Mouse (Mus musculus) stomach, postnatal 0 days (tissue): ENCODE results near the gene Slc9a1. TPM values are rescaled to one million over a fixed set of nuclear protein-coding genes. Genes with fewer than 3 reads are reported as not detected.

Experiments used
- ATAC-seq: fragments of 200-750 bp; cut with Nextera tagmentation; 2 replicates; pipeline ENCODE4 v1.8.0; 2017; ENCODE audit not compliant: low FRiP score, low TSS enrichment
- DNase-seq: peaks from one replicate; pipeline ENCODE4 v3.0.0-alpha.2; 2016; ENCODE audit warnings: low spot score
- H3K27ac ChIP-seq: fragments of 300-500 bp; sonication (generic); replicated peaks from 2 replicates; pipeline ENCODE4 v1.5.1; 2014; ENCODE audit warnings: mild to moderate bottlenecking, control low read depth
- H3K27me3 ChIP-seq: fragments of 300-500 bp; sonication (generic); 2 replicates; pipeline ENCODE4 v1.6.1; 2014; ENCODE audit warnings: low read length; ENCODE audit not compliant: control insufficient read depth, insufficient read depth
- H3K36me3 ChIP-seq: fragments of 300-500 bp; sonication (generic); 2 replicates; pipeline ENCODE4 v1.6.1; 2014; ENCODE audit warnings: low read length, mixed read lengths; ENCODE audit not compliant: control insufficient read depth, insufficient read depth
- H3K4me1 ChIP-seq: fragments of 300-500 bp; sonication (generic); replicated peaks from 2 replicates; pipeline ENCODE4 v1.6.1; 2014; ENCODE audit warnings: antibody characterized with exemption; ENCODE audit not compliant: control insufficient read depth, insufficient read depth
- H3K4me2 ChIP-seq: fragments of 300-500 bp; sonication (generic); replicated peaks from 2 replicates; pipeline ENCODE4 v1.6.1; 2014; ENCODE audit warnings: low read depth, mild to moderate bottlenecking, control low read depth, moderate library complexity
- H3K4me3 ChIP-seq: fragments of 300-500 bp; sonication (generic); 2 replicates; pipeline ENCODE4 v1.5.1; 2014; ENCODE audit warnings: low read depth, low read length, control low read depth
- H3K9ac ChIP-seq: fragments of 300-500 bp; sonication (generic); 2 replicates; pipeline ENCODE4 v1.6.1; 2014; ENCODE audit warnings: mild to moderate bottlenecking, low read length, control low read depth, mixed read lengths
- H3K9me3 ChIP-seq: fragments of 300-500 bp; sonication (generic); 2 replicates; pipeline ENCODE4 v1.6.1; 2016; ENCODE audit warnings: low read length; ENCODE audit not compliant: control insufficient read depth
- CTCF ChIP-seq: IDR thresholded peaks from 2 replicates; pipeline ENCODE4 v1.5.1; 2016; ENCODE audit warnings: antibody characterized with exemption, low read depth, mild to moderate bottlenecking, moderate library complexity
- EP300 ChIP-seq: optimal IDR thresholded peaks from 2 replicates; pipeline ENCODE3; 2016; ENCODE audit warnings: antibody characterized with exemption
- WGBS: fragments of 180-500 bp; shearing (Covaris S2); extraction: QIAGEN DNeasy Blood & Tissue Kit; methylation state at CpG from one replicate; pipeline ENCODE4 v1.1.7; 2014; 5-methylcytosine and 5-hydroxymethylcytosine counted together
- microRNA-seq: library from miRNA; unstranded; fragments of <30 nt; microRNA quantifications from one replicate; pipeline ENCODE4, GENCODE M21; 2016
- polyA plus RNA-seq: library from polyadenylated mRNA; unstranded; fragments of >200 nt; fragmentation: Nextera tagmentation; extraction: Ambion mirVana; gene quantifications from 2 replicates; pipeline ENCODE4 v1.2.1, GENCODE M21; 2015

Gene Slc9a1
- polyA plus RNA-seq, 1 experiment from 2014 or later = 6.0 TPM

DNA sequence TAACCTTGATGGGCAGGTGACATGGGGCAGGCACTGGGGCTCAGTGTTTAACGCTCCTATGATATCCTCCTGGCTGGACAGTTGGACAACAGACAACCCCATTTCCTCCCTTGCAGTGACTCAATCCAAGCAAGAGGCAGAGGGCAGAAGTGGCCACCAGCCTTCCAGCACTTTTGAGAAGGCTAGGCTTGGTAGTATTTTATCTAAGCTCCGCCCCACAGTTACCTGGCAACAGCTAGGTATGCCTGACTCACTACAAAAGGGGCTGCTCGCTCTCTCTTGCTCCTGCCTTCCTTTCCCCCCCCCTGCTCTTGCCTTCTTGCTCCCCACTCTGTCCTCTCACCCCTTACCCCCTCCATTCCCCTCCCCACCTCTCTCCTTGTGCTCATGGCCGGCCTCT lies 91.9 kb downstream of the Slc9a1 start:
- WGBS = 63% methylated on average over 4 of the region's 4 CpGs
- H3K27me3 ChIP-seq = no peaks in the 10 kb centered on the region
- no peak overlapping the region for H3K9ac ChIP-seq
- H3K4me3 ChIP-seq = no peak overlapping the region
- TF ChIP-seq EP300 (no peak), CTCF (no peak)
- H3K9me3 ChIP-seq = no peaks in the 10 kb centered on the region
- ATAC-seq (peak; percentile 58), DNase-seq (peak; percentile 64)
- no peak overlapping the region for H3K27ac ChIP-seq
- no peaks in the 10 kb centered on the region for H3K4me1 ChIP-seq
- H3K4me2 ChIP-seq = no peak overlapping the region
- H3K36me3 ChIP-seq = no peaks in the 10 kb centered on the region

GRCm38 (mm10) chr4:133463184-133463583 lies 93.7 kb downstream of the Slc9a1 start:
- H3K27ac ChIP-seq = no peak overlapping the region
- H3K9ac ChIP-seq = no peak overlapping the region
- H3K4me2 ChIP-seq = no peak overlapping the region

DNA sequence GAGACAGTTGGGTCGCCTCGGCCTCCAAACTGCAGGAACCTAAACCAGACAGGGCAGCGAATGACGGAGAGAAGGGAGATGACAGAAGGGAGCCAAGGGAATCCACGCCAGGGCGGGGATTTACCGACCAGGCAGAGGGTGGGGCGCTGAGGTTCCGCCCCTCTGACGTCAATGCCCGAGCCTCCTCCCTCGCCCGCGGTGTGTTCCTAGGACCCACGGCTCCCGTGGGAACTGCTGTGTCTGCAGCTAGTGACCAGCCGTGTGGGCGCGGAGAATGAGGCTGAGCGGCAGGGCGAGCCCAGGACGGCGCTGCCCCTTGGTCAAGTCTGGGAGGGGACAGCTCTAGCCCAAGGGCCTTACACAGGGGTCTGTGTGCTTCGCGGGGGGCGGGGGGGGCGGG lies 98.6 kb downstream of the Slc9a1 start:
- Histone ChIP-seq H3K4me3 (peak overlapping the region; percentile 44), H3K27ac (no peak overlapping the region), H3K9ac (peak overlapping the region; percentile 61), H3K27me3 (no peaks in the 10 kb centered on the region), H3K4me2 (peak overlapping the region; percentile 90), H3K36me3 (no peaks in the 10 kb centered on the region), H3K9me3 (no peaks in the 10 kb centered on the region), H3K4me1 (no peaks in the 10 kb centered on the region)
- TF ChIP-seq EP300 = no peak
- no peak for TF ChIP-seq CTCF
- DNase-seq = peak; percentile 87
- 1% methylated on average over 25 of the region's 27 CpGs for WGBS
- ATAC-seq = peak; percentile 87

More at GRCm38 (mm10) chr4:133463184-133463583, 93.7 kb downstream of the Slc9a1 start:
- 47% methylated on average over 6 of the region's 6 CpGs for WGBS
- ATAC-seq = no peak
- no peak for DNase-seq
- no peaks in the 10 kb centered on the region for H3K36me3 ChIP-seq
- no peak overlapping the region for H3K4me3 ChIP-seq
- no peaks in the 10 kb centered on the region for H3K9me3 ChIP-seq
- H3K4me1 ChIP-seq = no peaks in the 10 kb centered on the region
- H3K27me3 ChIP-seq = no peaks in the 10 kb centered on the region
- TF ChIP-seq EP300 = no peak
- TF ChIP-seq CTCF = no peak

DNA sequence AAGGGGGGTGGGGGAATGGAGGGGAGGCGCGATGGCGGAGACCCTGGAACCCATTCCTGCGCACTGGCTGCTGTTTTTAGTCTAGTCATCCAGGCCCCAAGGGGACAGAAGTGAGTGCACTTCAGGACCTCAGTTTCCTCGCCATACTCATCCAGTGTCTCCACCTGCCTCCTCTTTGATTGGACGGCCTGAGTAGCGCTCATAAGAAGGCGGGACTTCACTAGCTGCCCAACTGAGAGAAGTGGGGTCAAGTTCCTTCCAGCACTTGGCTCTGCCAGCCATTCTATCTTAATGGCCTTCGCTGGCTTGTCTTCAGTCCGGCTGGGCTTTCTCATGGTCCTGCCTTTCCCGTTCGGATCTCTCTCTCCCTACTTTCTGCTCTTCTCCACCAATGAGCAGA lies 99.6 kb downstream of the Slc9a1 start:
- DNase-seq (no peak), ATAC-seq (peak; percentile 31; the same call in 1 of the 2 replicates)
- Histone ChIP-seq H3K4me3 (0 out of 2 replicates have a peak overlapping the region, but pooled peaks have one; percentile 12), H3K9me3 (no peaks in the 10 kb centered on the region), H3K4me1 (no peaks in the 10 kb centered on the region), H3K9ac (no peak overlapping the region), H3K4me2 (peak overlapping the region; percentile 32), H3K36me3 (no peaks in the 10 kb centered on the region), H3K27me3 (no peaks in the 10 kb centered on the region), H3K27ac (no peak overlapping the region)
- 16% methylated on average over 12 of the region's 12 CpGs for WGBS
- no peak for TF ChIP-seq EP300
- TF ChIP-seq CTCF = no peak

DNA sequence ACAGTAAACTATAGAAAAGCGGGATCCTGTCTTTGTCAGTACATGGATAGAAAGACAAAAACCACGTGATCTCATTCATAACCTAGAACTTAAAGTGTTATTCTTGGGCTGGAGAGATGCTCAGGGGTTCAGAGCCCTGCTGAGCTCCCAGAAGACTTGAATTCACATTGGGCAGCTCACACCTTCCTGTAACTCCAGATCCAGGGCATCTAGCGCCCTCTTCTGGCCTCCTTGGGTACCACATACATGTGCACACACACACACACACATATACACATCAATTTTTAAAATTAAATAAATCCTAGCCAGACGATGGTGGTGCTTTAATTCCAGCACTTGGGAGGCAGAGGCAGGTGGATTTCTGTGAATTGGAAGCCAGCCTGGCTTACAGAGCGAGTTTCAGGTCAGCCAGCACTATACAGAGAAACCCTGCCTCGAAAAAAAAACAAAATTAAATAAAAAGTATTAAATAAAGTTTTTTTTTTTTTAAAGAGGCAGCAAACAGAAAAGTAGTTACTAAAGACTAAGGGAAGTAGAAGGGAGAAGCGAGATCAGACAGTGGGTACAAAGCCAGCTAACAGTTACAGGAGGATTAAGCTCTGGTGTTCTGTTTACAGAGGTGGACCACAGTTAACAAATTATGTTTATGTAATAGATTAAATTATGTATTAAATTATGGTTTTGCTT lies 101.8 kb downstream of the Slc9a1 start:
- no peak overlapping the region for H3K4me2 ChIP-seq
- no peak overlapping the region for H3K9ac ChIP-seq
- no peak overlapping the region for H3K27ac ChIP-seq
- TF ChIP-seq CTCF = peak; percentile 38
- no peak for TF ChIP-seq EP300
- H3K4me3 ChIP-seq = no peak overlapping the region
- ATAC-seq (no peak), DNase-seq (no peak)
- H3K9me3 ChIP-seq = no peaks in the 10 kb centered on the region
- WGBS = 82% methylated on average over 7 of the region's 7 CpGs
- H3K27me3 ChIP-seq = no peaks in the 10 kb centered on the region
- no peaks in the 10 kb centered on the region for H3K4me1 ChIP-seq
- H3K36me3 ChIP-seq = no peaks in the 10 kb centered on the region

Small RNA genes lying within 50 kb of the gene (microRNA-seq; reads per million reads assigned to microRNA genes)
- 1.3 reads per million for gene Mir5122

Other genes with a start within 250 kb of the Slc9a1 start
- 71.4 and 84.2 TPM in 2 replicates for gene Wasf2, start 239.2 kb upstream of the Slc9a1 start, polyA plus RNA-seq
- 5.3 and 6.5 TPM in 2 replicates for gene Cd164l2, start 157.6 kb upstream of the Slc9a1 start, polyA plus RNA-seq
- 0.11 and 0.19 TPM in 2 replicates for gene Gpr3, start 157.2 kb upstream of the Slc9a1 start, polyA plus RNA-seq
- gene Map3k6, start 128.9 kb upstream of the Slc9a1 start, polyA plus RNA-seq = 17.6 and 21.5 TPM in 2 replicates
- gene Sytl1, start 106.6 kb upstream of the Slc9a1 start, polyA plus RNA-seq = 93.5 and 109 TPM in 2 replicates
- 51.4 and 53.9 TPM in 2 replicates for gene Tmem222, start 91.9 kb upstream of the Slc9a1 start, polyA plus RNA-seq
- 6.2 and 7.7 TPM in 2 replicates for gene Wdtc1, start 16.2 kb upstream of the Slc9a1 start, polyA plus RNA-seq
- 34.0 and 35.3 TPM in 2 replicates for gene Tent5b, start 110.4 kb downstream of the Slc9a1 start, polyA plus RNA-seq
- 4.0 and 4.4 TPM in 2 replicates for gene Trnp1, start 128.8 kb downstream of the Slc9a1 start, polyA plus RNA-seq
- gene Kdf1, start 149.3 kb downstream of the Slc9a1 start, polyA plus RNA-seq = 29.2 and 34.2 TPM in 2 replicates
- 122 and 125 TPM in 2 replicates for gene Nudc, start 176.3 kb downstream of the Slc9a1 start, polyA plus RNA-seq
- gene Nr0b2, start 183.7 kb downstream of the Slc9a1 start, polyA plus RNA-seq = 4.7 and 5.2 TPM in 2 replicates
- gene Gpatch3, start 205.0 kb downstream of the Slc9a1 start, polyA plus RNA-seq = 3.6 and 3.8 TPM in 2 replicates
- 13.9 and 14.8 TPM in 2 replicates for gene Gpn2, start 214.7 kb downstream of the Slc9a1 start, polyA plus RNA-seq
- gene Sfn, start 232.5 kb downstream of the Slc9a1 start, polyA plus RNA-seq = 355 and 371 TPM in 2 replicates